Mouse (Mus musculus) retina, adult 2 months (tissue): ENCODE measurements at regions not wholly inside any gene's neighbourhood (a gene's known extent, or its start where the extent isn't known, plus 50 kb on each side); places are given as distances from the start of the nearest gene placed in this dataset.

Experiments
- DNase-seq: peaks from one replicate; pipeline ENCODE4 v3.0.0-alpha.2; 2012; ENCODE audit warnings: low read depth, low spot score

DNA sequence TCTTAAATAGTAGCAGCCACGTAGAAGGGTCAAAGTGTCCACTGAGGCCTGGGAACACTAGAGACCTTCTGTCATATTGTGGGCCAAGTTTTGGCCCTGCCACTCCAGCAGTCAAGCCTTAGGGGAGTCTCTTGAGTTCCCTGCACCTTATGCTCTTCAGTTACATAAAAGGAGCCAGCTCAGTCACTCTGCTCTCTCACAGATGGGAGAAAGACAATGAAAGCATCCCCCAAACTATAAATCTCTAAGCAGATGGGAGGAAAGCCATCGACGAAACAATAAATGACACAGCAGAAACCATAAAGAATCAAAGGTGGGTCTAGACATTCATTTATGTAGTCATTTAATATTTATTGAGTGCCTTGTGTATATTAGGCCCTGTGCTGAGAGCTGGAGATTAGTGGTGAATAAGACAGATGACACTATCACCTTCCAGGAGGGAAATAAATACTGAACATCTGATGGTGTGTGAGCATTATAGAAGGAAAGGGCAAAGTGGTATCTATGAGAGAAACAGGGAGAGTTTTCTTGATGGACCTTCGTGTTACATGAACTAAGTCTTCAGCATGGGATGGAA is 137.5 kb upstream of the Synpr start:
- DNase-seq, result no peak

DNA sequence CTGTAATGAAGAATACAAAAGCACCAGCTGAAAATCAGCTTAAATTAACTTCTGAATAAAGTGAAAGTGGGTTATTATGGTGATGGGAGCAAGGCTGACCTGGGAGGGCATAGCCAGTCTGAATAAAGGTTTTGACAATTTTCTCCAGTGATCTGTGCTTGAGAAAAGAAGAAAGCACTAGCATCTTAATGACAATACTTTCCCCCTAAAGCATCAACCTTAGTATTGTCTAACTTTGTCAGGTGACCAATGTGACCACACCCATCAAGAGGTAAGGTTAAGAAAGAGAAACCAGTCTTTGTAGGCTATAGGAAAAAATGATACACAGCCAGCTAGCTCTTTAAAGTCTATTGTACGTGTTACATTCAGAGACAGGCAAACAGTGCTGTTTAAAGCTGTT is 135.0 kb upstream of the Synpr start:
- no peak for DNase-seq

DNA sequence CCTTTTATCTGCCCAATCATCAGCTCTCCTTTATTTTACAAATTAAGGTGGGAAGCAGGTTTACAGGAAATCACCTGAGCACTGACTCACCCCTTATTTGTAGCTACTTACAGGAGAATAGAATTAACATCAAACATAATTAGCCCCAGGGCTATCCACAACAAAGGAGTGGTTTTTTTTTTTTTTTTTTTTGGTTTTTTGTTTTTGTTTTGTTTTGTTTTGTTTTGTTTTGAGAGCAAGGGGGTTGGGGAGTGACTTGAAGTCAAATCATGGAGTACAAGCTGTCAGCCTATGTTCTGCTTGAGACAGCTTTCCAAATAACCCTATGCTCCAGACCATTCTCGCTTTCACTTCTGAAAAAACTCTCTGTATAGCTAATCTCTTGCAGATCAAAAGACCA is 132.9 kb upstream of the Synpr start:
- no peak for DNase-seq

- no peak for DNase-seq
These were observed 108.4 kb upstream of the Synpr start for GRCm38 (mm10) chr14:13176149-13176548.

DNA sequence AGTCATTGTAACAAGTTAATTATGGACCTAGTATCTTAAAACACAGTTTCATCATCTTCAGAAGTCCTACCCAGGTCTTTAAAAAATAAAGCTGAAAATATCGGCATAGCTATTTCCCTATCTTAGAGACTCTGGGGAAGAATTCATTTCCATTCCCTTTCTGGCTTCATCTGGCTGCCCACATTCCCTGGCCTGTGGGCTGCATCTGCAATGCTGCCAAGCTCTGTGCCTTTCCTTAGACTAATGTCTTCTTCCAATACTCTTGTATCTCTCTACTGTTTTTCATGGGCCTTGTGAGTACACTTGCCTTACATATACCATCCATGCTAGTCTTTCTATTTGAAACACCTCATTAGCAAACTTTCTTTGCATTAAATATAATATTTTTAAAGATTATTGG is 106.7 kb upstream of the Synpr start:
- no peak for DNase-seq

DNA sequence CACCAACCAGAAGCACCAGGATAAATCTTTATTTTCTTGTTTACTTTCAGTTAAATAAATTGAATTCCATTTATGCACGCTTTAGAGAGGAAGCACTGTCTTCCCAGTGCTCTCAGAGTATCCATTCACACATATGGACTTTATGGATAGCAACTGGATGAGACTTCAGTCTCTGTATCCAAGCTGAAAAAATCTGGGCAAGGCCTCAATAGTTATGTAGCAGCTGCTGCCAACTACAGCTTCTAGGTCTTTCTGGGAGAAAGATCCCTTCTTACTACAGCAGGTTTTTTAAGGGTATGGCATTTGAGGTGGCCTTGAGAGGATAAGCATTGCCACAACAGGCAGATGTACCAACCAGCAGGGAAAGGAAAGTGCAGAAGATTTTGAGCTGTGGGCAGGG is 93.8 kb upstream of the Synpr start:
- no peak for DNase-seq

- DNase-seq, result no peak
These were observed 91.8 kb upstream of the Synpr start for GRCm38 (mm10) chr14:13192746-13193145.

DNA sequence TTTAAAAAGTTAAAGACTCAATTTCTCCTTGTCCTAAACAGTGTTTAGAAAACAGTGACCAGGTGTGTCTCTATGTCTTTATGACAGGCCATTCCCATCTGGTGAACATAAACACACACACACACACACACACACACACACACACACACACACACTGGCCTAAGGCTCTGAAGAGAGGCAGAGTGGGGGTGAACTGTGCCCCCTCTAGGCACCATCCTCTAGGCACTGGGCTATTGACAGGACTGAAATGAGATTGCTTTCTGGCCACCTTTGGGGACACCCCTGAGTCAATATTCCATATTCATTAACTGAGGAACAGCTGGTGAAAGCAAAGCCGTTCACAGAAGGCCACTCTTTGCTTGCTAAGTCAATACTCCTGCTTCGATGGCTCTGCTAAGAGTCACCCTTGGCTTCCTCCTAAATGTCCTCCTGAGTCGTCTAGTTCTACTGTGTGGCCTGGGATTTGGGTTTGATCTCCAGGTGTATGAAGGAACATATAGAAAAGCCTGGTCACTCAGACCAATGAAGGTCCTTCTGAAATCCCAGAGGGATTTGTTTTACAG is 87.2 kb upstream of the Synpr start:
- DNase-seq, result no peak

GRCm38 (mm10) chr14:13198491-13198890 is 86.1 kb upstream of the Synpr start:
- DNase-seq, result peak; percentile 22

DNA sequence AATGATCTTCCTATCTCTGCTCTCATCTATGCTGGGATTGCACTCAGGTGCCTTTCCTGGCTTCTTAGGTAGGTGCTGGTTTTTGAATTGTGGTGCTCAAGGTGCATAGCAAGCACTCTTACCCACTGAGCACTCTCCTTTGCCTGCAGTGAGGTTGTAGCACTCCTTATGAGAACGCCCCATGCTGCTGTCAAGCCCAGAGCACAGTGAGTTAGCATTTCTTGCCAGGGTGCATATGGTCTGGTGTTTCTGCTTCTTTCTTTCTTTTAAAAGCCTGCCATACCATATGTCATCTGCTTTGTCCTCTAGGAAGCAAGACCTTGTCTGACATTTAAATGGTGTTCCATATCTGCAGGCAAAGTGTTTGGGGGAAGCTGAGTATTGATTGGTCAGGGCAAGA is 71.9 kb upstream of the Synpr start:
- DNase-seq, result no peak
